Mouse (Mus musculus): ENCODE data around the gene Sh3pxd2b.

Gene Sh3pxd2b

GRCm38 (mm10) chr11:32347607-32348432 is at the start of gene Sh3pxd2b:
Gene Sh3pxd2b, plus strand, starts transcription at chr11:32347820.
- ATAC-seq (ENCODE audit: low TSS enrichment), result peak; percentile 28; the same call in 1 of the 2 replicates

DNA sequence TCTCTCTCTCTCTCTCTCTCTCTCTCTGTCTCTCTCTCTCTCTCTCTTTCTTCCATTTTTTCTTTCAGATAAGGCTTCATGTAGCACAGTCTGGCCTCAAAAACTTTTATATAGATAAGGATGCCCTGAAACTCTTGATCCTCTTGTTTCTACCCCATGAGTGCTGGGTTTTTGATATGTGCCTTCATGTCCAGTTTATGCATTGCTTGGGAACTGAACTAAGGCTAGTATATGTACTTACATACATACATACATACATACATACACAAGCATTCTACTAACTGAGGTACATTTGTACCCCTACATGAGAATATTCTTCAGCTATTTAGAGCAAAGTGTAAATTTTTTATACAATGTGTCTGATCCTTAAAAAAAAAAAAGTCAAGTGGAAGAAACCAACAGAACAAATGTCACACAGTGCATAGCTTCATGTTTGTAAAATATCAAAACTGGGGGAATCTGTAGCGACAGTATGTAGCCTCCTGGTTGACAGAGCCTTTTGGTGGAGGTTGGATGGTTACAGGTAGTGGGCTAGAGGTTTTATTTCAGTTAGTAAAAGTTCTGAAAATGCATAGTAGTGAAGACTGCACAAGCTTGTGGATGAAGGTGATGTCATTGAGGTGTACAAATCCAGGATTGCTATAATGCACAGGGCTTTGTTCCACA is 49.6 kb upstream of the Sh3pxd2b start:
- ATAC-seq (ENCODE audit: low TSS enrichment), result no peak

DNA sequence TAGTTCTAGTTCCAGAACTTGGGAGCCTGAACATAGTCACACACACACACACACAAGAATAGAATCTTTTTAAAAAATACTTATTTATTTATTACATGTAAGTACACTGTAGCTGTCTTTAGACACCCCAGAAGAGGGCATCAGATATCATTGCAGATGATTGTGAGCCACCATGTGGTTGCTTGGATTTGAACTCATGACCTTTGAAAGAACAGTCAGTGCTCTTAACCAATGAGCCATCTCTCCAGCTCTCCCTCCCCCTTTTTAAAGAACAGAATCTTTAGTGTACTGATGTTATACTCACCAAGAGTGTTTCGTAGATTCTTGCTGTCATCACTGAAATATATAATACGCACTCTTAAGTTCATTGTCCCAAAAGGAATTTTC is 49.1 kb upstream of the Sh3pxd2b start:
- ATAC-seq (ENCODE audit: low TSS enrichment), result no peak

- ATAC-seq (ENCODE audit: low TSS enrichment), result peak; percentile 66
These were observed 47.8 kb upstream of the Sh3pxd2b start, which contains the start of gene Hbq1a for GRCm38 (mm10) chr11:32299865-32300264. Gene Hbq1a, plus strand, starts transcription at chr11:32300069.

- ATAC-seq (ENCODE audit: low TSS enrichment), result 0 out of 2 replicates have a peak, but pooled peaks have one; percentile 21
These were observed 47.0 kb upstream of the Sh3pxd2b start for GRCm38 (mm10) chr11:32300279-32301267.

- ATAC-seq (ENCODE audit: low TSS enrichment), result no peak
These were observed 46.1 kb upstream of the Sh3pxd2b start for GRCm38 (mm10) chr11:32301506-32301905.

- ATAC-seq (ENCODE audit: low TSS enrichment), result peak; percentile 97
These were observed 44.7 kb upstream of the Sh3pxd2b start for GRCm38 (mm10) chr11:32302824-32303419.

- no peak for ATAC-seq (ENCODE audit: low TSS enrichment)
These were observed 44.2 kb upstream of the Sh3pxd2b start for GRCm38 (mm10) chr11:32303455-32303854.

DNA sequence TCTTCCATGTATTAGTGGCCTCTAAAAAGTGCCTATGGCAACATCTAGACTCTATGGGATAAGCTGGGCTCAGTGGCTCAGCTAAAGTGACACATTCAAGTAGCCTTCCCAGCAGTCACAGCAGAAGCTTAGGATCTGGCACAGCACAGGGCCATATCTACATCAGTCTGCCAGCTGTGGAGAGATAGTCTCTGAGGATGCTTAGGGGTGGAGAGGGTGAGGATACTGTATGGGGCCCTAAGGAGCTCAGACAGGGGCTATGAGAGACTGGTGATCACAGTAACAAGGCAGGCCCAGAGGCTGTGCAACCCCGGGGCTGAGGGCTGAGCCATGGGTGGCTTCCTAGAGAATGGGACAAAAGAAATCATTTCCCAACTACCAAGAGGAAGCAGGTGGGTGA is 40.6 kb upstream of the Sh3pxd2b start:
- ATAC-seq (ENCODE audit: low TSS enrichment), result no peak

- ATAC-seq (ENCODE audit: low TSS enrichment), result no peak
These were observed 38.2 kb upstream of the Sh3pxd2b start for GRCm38 (mm10) chr11:32309446-32309845.

DNA sequence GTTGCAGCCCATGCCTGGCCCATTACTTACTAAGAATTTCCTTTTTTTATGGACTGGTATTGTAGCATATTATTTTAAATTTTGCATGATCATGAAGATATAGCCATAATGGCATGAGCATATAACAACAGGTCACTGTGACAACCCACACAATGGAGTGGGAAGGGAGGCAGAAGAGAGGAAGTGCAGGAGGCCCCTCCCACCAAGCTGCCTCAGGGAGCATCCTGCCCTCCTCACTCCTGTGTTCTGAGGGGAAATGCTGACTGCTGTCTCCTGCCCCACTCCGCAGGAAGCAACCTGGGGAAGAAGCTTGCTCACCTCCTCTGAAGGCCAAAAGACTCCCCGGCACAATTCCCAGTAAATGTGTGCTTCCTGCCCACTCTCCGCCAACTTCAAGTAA is 37.7 kb upstream of the Sh3pxd2b start:
- ATAC-seq (ENCODE audit: low TSS enrichment), result no peak

GRCm38 (mm10) chr11:32316009-32316408 is 31.6 kb upstream of the Sh3pxd2b start:
- no peak for ATAC-seq (ENCODE audit: low TSS enrichment)

GRCm38 (mm10) chr11:32320507-32321195 is 27.0 kb upstream of the Sh3pxd2b start:
- ATAC-seq (ENCODE audit: low TSS enrichment), result 0 out of 2 replicates have a peak, but pooled peaks have one; percentile 7

GRCm38 (mm10) chr11:32321196-32321565 is 26.4 kb upstream of the Sh3pxd2b start:
- peak; percentile 89 for ATAC-seq (ENCODE audit: low TSS enrichment)

DNA sequence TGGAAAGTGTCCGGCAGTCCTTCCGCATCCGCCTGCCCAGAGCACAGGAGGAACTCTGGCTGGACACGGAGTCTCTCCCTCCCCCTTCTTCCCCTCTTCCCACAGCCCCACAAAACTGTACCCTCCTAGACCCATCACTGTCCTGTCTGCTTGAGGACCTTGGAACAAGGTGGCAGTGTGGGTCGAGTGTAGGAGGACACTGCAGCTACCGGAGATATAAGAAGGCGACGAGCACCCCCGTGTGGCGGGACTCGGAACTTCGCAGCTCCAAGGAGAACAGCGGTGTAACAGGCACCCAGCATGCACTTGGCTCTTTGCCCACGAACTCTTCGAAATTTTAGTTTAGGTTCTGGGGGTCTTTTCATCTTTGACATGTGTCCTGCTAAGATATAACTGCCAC is 23.0 kb upstream of the Sh3pxd2b start:
- peak; percentile 80 for ATAC-seq (ENCODE audit: low TSS enrichment)

- ATAC-seq (ENCODE audit: low TSS enrichment), result no peak
These were observed 16.5 kb upstream of the Sh3pxd2b start for GRCm38 (mm10) chr11:32331075-32331474.

DNA sequence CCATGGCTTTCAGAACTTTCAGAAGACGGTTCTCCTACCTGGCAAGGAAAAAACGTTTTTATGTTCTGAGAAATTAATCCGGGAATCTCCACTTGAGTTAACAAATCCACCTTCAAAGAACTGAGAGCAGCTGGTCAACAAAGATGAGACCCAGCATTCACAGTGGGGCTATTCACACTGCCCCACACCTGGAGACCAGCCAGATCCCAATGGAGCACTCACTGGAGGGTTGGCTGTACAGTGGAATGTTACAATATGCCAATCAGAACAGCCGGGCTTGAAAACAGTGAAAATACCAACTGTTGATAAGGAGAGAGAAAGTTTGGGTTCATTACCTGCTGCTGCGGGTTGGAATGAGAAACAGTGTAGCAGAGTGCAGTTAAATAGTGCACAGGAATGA is 15.8 kb upstream of the Sh3pxd2b start:
- ATAC-seq (ENCODE audit: low TSS enrichment), result no peak

GRCm38 (mm10) chr11:32333235-32333634 is 14.4 kb upstream of the Sh3pxd2b start:
- ATAC-seq (ENCODE audit: low TSS enrichment), result peak; percentile 48; the same call in 1 of the 2 replicates

DNA sequence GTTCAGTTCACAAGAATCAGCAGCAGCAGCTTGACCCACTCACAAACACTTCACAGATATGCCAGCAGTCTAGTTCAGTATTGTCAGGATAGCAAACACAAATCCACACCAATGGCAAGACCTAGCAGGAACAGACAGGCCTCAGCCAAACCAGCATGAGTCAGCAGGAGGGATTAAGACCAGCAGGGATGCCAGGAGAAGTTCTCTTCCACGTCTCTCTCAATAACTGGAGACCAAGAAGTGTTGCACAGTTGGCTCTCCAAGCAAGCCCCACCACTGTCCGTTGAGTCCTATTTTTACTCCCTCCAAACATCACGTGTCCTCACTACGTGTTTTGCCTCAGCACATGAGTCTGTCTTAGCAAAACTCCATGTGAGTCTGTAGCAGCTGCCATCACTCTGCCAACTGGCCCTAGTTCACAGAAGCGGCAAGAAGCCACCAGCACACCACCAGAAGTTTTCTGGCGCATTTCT is 11.1 kb upstream of the Sh3pxd2b start:
- no peak for ATAC-seq (ENCODE audit: low TSS enrichment)

DNA sequence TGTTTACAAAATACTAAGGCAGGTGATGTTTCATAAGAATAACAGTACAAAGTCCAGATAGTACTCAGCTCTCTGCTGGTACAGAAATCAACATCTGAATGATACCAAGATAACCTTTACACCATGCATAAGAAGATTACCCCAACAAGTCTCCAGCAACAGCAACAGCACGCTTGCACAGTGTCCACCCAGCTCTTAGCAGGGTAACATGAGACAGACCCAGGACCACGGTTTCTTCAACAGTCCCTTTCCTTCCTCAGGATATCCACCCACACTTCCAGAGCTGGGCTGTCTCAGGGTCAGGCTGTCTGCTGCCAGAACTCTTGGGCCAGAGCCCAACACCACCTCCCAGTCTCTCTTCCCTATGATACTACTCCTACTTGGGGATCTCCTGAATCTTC is 8.5 kb upstream of the Sh3pxd2b start:
- no peak for ATAC-seq (ENCODE audit: low TSS enrichment)
